Mouse (Mus musculus) thymus, adult 2 months (tissue): ENCODE measurements around the gene Gna15. TPM values are rescaled to one million over a fixed set of nuclear protein-coding genes. Genes with fewer than 3 reads are reported as not detected.
A peak's percentile ranks its signal among the peaks of the same experiment; 100 is the strongest.

Experiments used
- DNase-seq: peaks from one replicate; pipeline ENCODE4 v3.0.0; 2021
- H3K27ac ChIP-seq: fragments of 200-500 bp; 2 replicates; pipeline ENCODE4 v1.5.1; 2012; ENCODE audit warnings: low read length, control low read depth; ENCODE audit not compliant: control insufficient read depth, insufficient read depth
- H3K27me3 ChIP-seq: fragments of 200-500 bp; 2 replicates; pipeline ENCODE4 v1.6.1; 2012; ENCODE audit warnings: mild to moderate bottlenecking, low read length, moderate library complexity, mixed read lengths; ENCODE audit not compliant: control insufficient read depth, insufficient read depth
- H3K36me3 ChIP-seq: fragments of 200-500 bp; 2 replicates; pipeline ENCODE4 v1.6.1; 2012; ENCODE audit warnings: mild to moderate bottlenecking, low read length, moderate library complexity; ENCODE audit not compliant: control insufficient read depth, insufficient read depth
- H3K4me1 ChIP-seq: fragments of 200-500 bp; replicated peaks from 2 replicates; pipeline ENCODE4 v1.6.1; 2012; ENCODE audit warnings: low read length; ENCODE audit not compliant: control insufficient read depth, insufficient read depth
- H3K4me3 ChIP-seq: fragments of 200-500 bp; 2 replicates; pipeline ENCODE4 v1.5.1; 2012; ENCODE audit warnings: mild to moderate bottlenecking, low read length, control low read depth, moderate library complexity; ENCODE audit not compliant: control insufficient read depth, insufficient read depth
- CTCF ChIP-seq: fragments of 200-500 bp; IDR thresholded peaks from 2 replicates; pipeline ENCODE4 v1.5.1; 2012; ENCODE audit warnings: mild to moderate bottlenecking, control low read depth, low read length, moderate library complexity, borderline replicate concordance; ENCODE audit not compliant: control insufficient read depth, poor library complexity, insufficient read depth; ENCODE audit errors: extremely low read depth
- POLR2A ChIP-seq: fragments of 200-500 bp; IDR thresholded peaks from 2 replicates; pipeline ENCODE4 v1.6.1; 2012; ENCODE audit warnings: mild to moderate bottlenecking, low read length, control low read depth, moderate library complexity; ENCODE audit not compliant: control insufficient read depth, poor library complexity, insufficient read depth; ENCODE audit errors: extremely low read depth
- WGBS: fragments of 180-500 bp; shearing (Covaris S2); methylation state at CpG from one replicate; pipeline ENCODE4 v1.1.7; 2018; 5-methylcytosine and 5-hydroxymethylcytosine counted together
- polyA plus RNA-seq: library from polyadenylated mRNA; depleted of rRNA; stranded (reverse); fragments of >200 nt; gene quantifications from 2 replicates; pipeline ENCODE4 v1.2.3, GENCODE M21; 2012

Gna15 gene
- polyA plus RNA-seq, 1 experiment, result 10.6 TPM

- H3K36me3 ChIP-seq, result no peaks in the 10 kb centered on the region
- WGBS, result 98% methylated on average over 13 of the region's 13 CpGs
- peaks cover 36% of the 10 kb centered on the region for H3K4me1 ChIP-seq
- H3K4me3 ChIP-seq, result no peak overlapping the region
- no peaks in the 10 kb centered on the region for H3K27me3 ChIP-seq
- TF ChIP-seq CTCF (no peak), POLR2A (no peak)
- DNase-seq, result no peak
- H3K27ac ChIP-seq, result no peak overlapping the region
Observed at GRCm38 (mm10) chr10:81546788-81547571, 23.0 kb upstream of the Gna15 start.

- WGBS, result over 99% methylated on average over 5 of the region's 5 CpGs
- no peak for TF ChIP-seq CTCF
- TF ChIP-seq POLR2A, result no peak
- no peak for DNase-seq
- H3K36me3 ChIP-seq, result no peaks in the 10 kb centered on the region
- no peaks in the 10 kb centered on the region for H3K27me3 ChIP-seq
- no peak overlapping the region for H3K27ac ChIP-seq
- H3K4me1 ChIP-seq, result peaks cover 31% of the 10 kb centered on the region
- no peak overlapping the region for H3K4me3 ChIP-seq
Observed at GRCm38 (mm10) chr10:81546332-81546731, 22.3 kb upstream of the Gna15 start.

- no peak within 1 kb of the TSS for H3K27ac ChIP-seq
- H3K27me3 ChIP-seq, result no peaks in the 10 kb centered on the region
- H3K4me3 ChIP-seq, result peak within 1 kb of the TSS; percentile 84
- WGBS, result 2% methylated on average over 59 of the region's 59 CpGs
- H3K4me1 ChIP-seq, result peaks cover 25% of the 10 kb centered on the region
- DNase-seq, result peak; percentile 100
- TF ChIP-seq POLR2A (peak; percentile 72), CTCF (0 out of 2 replicates have a peak, but pooled peaks have one; percentile 60)
- no peaks in the 10 kb centered on the region for H3K36me3 ChIP-seq
Observed at GRCm38 (mm10) chr10:81545161-81545747, 21.2 kb upstream of the Gna15 start, which contains the start of gene Gna11. Gna11 (minus strand) TSS chr10:81545190.

GRCm38 (mm10) chr10:81544296-81545160 is 20.5 kb upstream of the Gna15 start:
- Histone ChIP-seq H3K36me3 (no peaks in the 10 kb centered on the region), H3K4me1 (peaks cover 28% of the 10 kb centered on the region), H3K27ac (no peak overlapping the region), H3K27me3 (no peaks in the 10 kb centered on the region), H3K4me3 (peak overlapping the region; percentile 84)
- no peak for DNase-seq
- under 1% methylated on average over 93 of the region's 93 CpGs for WGBS
- TF ChIP-seq POLR2A, result peak; percentile 93
- no peak for TF ChIP-seq CTCF

- WGBS, result 82% methylated on average over 1 of the region's 1 CpGs
- H3K4me1 ChIP-seq, result peaks cover 33% of the 10 kb centered on the region
- peak overlapping the region; percentile 84; the same call in 1 of the 2 replicates for H3K4me3 ChIP-seq
- H3K27me3 ChIP-seq, result no peaks in the 10 kb centered on the region
- peak; percentile 18 for DNase-seq
- TF ChIP-seq POLR2A (no peak), CTCF (no peak)
- H3K36me3 ChIP-seq, result no peaks in the 10 kb centered on the region
- no peak overlapping the region for H3K27ac ChIP-seq
Observed at GRCm38 (mm10) chr10:81543633-81544032, 19.6 kb upstream of the Gna15 start.
